Mouse (Mus musculus): ENCODE measurements at regions not wholly inside any gene's neighbourhood (a gene's known extent, or its start where the extent isn't known, plus 50 kb on each side); places are given as distances from the start of the nearest gene placed in this dataset.

- no peak for DNase-seq (ENCODE audit: inconsistent ontology term)
These were observed 268.5 kb downstream of the Dio2 start for GRCm38 (mm10) chr12:90469754-90470153.

- peak; percentile 78 for DNase-seq (ENCODE audit: inconsistent ontology term)
These were observed 278.1 kb downstream of the Dio2 start for GRCm38 (mm10) chr12:90460121-90460520.

- DNase-seq (ENCODE audit: inconsistent ontology term): no peak
These were observed 297.6 kb downstream of the Dio2 start for GRCm38 (mm10) chr12:90440672-90441071.

GRCm38 (mm10) chr12:90425276-90426063 is 312.8 kb downstream of the Dio2 start:
- no peak for DNase-seq (ENCODE audit: inconsistent ontology term)

GRCm38 (mm10) chr12:90417590-90418221 is 320.5 kb downstream of the Dio2 start:
- DNase-seq (ENCODE audit: inconsistent ontology term): no peak

GRCm38 (mm10) chr12:90408716-90409115 is 329.5 kb downstream of the Dio2 start:
- DNase-seq (ENCODE audit: inconsistent ontology term): no peak

GRCm38 (mm10) chr12:90398564-90398963 is 339.7 kb downstream of the Dio2 start:
- no peak for DNase-seq (ENCODE audit: inconsistent ontology term)
